Mouse (Mus musculus) cortical plate, adult 2 months (tissue): ENCODE measurements around the gene Tecr. TPM values are rescaled to one million over a fixed set of nuclear protein-coding genes. Genes with fewer than 3 reads are reported as not detected.

Source experiments
- H3K27ac ChIP-seq: fragments of 200-500 bp; 2 replicates; pipeline ENCODE4 v1.5.1; 2012; ENCODE audit warnings: low read length, control low read depth, inconsistent platforms; ENCODE audit not compliant: insufficient read depth
- H3K4me1 ChIP-seq: fragments of 200-500 bp; 2 replicates; pipeline ENCODE4 v1.6.1; 2011; ENCODE audit warnings: low read length; ENCODE audit not compliant: control insufficient read depth, insufficient read depth
- H3K4me3 ChIP-seq: fragments of 200-500 bp; 2 replicates; pipeline ENCODE4 v1.5.1; 2011; ENCODE audit warnings: mild to moderate bottlenecking, low read length, control low read depth; ENCODE audit not compliant: insufficient read depth
- CTCF ChIP-seq: fragments of 200-500 bp; IDR thresholded peaks from 2 replicates; pipeline ENCODE4 v1.5.1; 2011; ENCODE audit warnings: mild to moderate bottlenecking, control low read depth, low read length; ENCODE audit not compliant: insufficient read depth; ENCODE audit errors: extremely low read depth
- POLR2A ChIP-seq: fragments of 200-500 bp; IDR thresholded peaks from 2 replicates; pipeline ENCODE4 v1.6.1; 2011; ENCODE audit warnings: mild to moderate bottlenecking, low read length, control low read depth; ENCODE audit not compliant: insufficient read depth; ENCODE audit errors: extremely low read depth
- polyA plus RNA-seq: library from polyadenylated mRNA; depleted of rRNA; stranded (reverse); fragments of >200 nt; gene quantifications from 2 replicates; pipeline ENCODE4 v1.2.3, GENCODE M21; 2012

Tecr gene
- polyA plus RNA-seq, 1 experiment: 882 TPM

DNA sequence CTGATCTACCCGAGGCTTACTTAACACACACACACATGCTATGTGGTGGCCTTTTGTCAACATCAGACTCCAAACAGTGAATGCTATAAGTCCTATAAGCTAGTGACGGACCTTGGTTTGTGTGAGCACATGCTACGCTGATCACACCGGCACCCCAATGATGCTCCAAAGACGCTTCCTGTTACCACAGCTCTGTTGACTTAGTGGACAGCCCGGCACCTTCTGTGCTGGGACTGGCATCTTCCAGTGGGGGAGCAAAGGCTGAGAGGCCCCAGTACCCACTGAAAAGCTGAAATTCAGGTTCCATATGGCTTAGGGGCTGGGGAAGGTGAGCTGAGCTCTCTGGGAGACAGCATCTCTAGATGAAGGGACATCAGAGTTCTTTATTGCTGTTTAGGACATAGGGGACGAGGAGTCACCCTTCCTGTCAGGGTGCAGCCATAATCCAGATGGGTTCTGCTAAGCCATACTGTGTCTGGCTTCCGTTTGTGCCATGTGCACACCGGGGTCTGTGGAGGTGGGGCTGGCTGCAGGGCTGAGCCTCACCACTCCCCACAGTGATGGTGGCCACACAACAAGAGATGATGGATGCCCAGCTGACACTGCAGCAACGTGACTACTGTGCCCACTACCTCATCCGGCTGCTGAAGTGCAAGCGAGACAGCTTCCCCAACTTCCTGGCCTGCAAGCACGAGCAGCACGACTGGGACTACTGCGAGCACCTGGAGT, 37.3 kb downstream of the Tecr start:
- Histone ChIP-seq H3K27ac (no peak overlapping the region), H3K4me3 (no peak overlapping the region), H3K4me1 (peaks cover 10% of the 10 kb centered on the region)
- no peak for TF ChIP-seq CTCF
- no peak for TF ChIP-seq POLR2A

DNA sequence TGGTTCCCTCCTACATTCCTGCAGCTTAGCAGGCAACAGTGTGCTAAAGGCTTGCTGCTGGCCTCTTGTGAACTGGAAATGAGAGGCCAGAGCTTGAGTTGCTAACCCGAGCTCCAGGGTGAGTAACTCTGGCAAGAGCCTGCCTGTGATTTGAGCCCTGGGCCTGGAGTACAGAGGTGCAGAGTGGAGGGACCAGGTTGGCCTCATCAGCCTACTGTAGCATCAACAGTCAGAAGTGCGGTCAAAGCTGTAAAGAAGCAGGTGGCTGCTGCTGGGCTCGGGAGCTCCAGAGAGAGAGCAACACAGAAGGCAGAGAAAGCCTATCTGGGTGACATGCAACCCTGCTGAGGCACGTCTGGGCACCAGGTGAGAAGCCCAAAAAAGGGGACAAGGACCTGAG, 38.6 kb downstream of the Tecr start:
- Histone ChIP-seq H3K4me1 (peaks cover 6% of the 10 kb centered on the region), H3K4me3 (no peak overlapping the region), H3K27ac (no peak overlapping the region)
- TF ChIP-seq POLR2A: no peak
- no peak for TF ChIP-seq CTCF

DNA sequence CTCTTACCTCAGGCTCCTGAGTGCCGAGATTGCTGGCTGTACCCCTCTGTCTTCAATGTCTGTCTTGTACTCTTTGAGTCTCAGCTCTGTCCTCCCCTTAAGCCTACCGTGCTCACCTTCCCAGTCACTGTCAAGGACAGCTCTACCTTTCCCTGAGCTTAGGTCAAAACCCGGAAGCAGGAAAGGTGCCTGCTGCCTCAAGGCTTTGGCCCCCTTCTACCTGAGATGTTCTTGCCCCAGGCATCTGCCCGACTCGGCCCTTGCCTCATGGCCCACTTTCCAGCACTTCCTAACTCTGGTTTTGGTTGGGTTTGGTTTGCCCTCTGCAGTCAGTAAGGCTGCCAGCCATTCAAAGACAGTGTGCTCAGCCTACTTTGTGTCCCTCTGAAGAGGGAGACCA, 39.0 kb downstream of the Tecr start:
- TF ChIP-seq CTCF (no peak), POLR2A (no peak)

DNA sequence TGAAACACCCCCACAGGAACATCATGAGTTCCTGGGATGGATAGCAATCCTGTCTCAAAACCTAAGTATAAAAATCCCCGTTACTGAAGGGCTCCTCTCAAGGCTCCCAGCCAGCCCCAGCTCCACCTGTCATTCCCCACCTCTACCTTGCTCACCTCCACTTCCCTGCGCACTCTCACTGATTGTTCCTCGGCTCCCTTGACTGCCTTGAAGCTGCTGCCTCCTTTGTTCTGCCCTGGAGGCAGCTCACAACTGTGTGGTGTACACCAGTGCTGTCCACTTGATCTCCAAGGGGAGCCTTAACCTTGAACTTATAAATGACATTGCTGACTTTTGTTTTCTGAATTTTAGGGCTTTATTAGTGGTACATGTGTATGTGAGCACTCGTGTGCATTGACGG, 39.6 kb downstream of the Tecr start:
- peak overlapping the region; percentile 90; the same call in 1 of the 2 replicates for H3K4me3 ChIP-seq
- peaks cover 5% of the 10 kb centered on the region for H3K4me1 ChIP-seq
- no peak overlapping the region for H3K27ac ChIP-seq
- no peak for TF ChIP-seq CTCF
- no peak for TF ChIP-seq POLR2A

More for the DNA sequence above, 39.0 kb downstream of the Tecr start:
- H3K4me1 ChIP-seq: peaks cover 6% of the 10 kb centered on the region
- no peak overlapping the region for H3K4me3 ChIP-seq
- H3K27ac ChIP-seq: no peak overlapping the region

DNA sequence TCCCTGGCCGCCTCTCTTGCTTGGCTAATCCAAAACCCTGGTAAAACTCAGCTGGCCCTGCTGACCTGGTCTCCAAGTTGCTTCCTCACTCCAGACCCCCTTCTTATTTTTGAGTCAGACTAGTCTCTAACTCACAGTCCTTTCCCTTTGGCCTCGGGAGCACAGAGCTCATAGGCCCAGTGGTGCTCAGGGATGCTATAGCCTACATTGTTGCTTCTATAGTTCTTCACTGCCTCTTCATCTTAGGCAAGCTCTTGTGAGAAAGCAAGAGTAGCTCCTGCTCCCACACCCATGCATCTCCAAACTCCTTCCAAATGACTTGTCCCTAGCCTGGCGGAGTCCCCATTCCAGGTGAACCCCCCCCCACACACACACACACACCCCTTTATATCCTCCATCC, 40.1 kb downstream of the Tecr start:
- H3K4me1 ChIP-seq: peaks cover 5% of the 10 kb centered on the region
- TF ChIP-seq POLR2A (no peak), CTCF (no peak)
- no peak overlapping the region for H3K27ac ChIP-seq
- H3K4me3 ChIP-seq: peak overlapping the region; percentile 90

DNA sequence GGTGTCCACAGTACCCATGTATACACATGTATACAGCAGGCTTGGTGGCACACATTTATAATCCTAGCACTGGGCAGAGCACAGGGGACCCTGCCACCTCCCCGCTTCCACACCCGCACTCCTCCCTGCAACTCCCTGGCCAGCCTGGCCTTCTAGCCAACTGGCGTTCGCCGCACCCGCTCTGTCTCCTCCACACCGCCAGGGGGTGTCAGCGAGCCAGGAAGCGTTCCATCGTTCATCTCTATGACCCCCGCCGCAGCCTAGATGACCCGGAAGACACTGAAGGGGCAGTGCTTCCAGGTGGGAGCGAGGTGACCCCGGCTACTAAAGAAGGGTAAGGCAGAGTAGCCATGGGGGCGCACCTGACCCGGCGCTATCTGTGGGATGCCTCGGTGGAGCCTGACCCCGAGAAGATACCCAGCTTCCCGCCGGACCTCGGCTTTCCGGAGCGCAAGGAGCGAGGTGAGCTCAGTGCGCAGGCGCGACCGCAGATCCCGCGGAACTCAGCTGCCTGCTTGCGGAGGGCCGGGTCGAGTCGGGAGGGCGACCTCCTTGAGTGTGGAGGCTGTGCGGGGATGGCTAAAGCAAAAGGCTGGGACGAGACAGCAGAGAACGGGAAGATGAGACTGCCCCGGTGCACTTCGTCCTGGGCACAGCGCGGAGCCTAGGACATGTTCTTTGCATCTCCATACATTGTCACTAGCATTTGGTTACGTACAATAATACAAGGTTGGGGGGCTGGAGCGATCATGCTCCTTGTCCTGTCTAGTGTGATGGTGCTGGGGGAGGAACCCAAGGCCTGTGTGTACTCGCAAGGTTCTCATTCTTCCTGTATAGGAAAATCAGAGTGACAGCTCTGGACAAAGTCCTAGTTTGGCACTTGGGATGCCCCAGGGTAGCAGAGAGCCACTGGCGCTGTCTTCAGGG, 41.0 kb downstream of the Tecr start, which contains the start of gene Ndufb7:
Ndufb7 (plus strand) TSS at position 203 of the 927 bp plus-strand sequence.
- Histone ChIP-seq H3K27ac (peak within 1 kb of the TSS; percentile 83), H3K4me3 (peak within 1 kb of the TSS; percentile 90), H3K4me1 (peaks cover 5% of the 10 kb centered on the region)
- TF ChIP-seq CTCF: peak; percentile 82
- peak; percentile 63; the same call in 1 of the 2 replicates for TF ChIP-seq POLR2A

DNA sequence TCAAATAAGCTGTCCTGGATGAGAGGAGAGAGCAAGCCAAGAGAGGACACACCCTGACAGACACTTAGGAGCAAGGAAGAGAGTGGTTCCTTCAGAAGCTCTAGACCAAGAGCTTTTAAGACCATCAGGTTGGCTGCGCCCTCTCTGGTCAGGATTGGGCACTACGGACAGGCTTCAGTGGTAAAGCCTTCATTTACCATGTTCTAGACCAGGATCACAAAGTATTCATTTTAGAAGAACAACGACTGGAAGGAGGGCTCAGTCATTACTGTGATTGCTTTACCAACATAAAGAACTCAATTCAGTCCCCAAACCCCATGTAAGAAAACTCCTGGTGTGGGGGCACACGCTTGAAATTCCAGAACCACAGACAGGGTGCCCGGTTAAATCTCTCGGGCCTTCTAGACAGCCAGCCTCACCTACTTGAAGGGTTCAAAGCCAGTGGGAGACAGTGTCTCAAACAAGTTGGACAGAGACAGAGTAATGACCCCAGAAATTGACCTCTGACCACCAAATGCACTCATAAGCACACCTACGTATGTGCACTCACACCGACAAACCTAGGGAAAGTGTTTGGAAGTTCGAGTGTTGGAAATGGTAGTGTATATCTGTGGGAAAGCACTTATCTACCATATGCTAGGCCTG, 41.9 kb downstream of the Tecr start:
- peaks cover 5% of the 10 kb centered on the region for H3K4me1 ChIP-seq
- TF ChIP-seq POLR2A: no peak
- TF ChIP-seq CTCF: no peak
- no peak overlapping the region for H3K4me3 ChIP-seq

DNA sequence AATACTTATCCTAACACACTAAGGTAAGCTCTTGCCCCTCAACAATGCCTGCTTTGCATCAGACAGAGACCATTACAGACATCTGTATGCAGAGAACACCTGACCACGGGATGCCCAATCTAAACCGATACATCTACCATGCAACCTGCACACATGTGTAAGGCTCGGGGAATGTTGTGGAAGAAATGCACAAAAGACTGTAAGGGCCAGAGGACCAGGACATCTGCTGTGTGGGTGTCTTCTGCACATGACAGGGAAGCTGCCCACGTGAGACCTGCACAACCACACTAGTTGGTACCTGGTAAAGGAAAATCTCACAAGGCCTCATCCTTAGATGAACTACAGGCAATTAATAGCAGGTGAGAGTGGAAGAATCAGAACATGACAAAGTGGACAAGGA, 44.5 kb downstream of the Tecr start:
- no peak overlapping the region for H3K27ac ChIP-seq
- TF ChIP-seq CTCF: no peak
- TF ChIP-seq POLR2A: no peak
- H3K4me3 ChIP-seq: no peak overlapping the region
- peaks cover 2% of the 10 kb centered on the region for H3K4me1 ChIP-seq

More for the DNA sequence above, 41.9 kb downstream of the Tecr start:
- H3K27ac ChIP-seq: no peak overlapping the region

DNA sequence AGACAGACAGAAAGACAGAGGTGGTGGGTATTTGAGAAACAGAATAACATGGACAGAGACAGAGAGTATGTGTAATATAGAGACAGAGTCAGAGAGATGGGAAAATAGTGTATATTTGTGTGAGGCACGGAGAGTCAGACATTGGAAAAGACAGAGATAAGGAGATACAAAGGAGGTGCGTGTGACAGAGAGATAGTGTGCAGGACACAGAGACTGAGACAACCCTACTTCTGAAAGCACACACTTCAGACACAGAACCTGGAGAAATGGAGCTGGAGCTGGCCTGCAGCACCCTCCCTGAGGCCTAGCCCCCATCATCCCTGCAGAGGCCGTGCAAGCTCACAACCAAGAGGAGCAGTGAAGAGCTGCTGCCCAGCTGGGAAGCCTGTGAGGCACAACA, 45.1 kb downstream of the Tecr start:
- Histone ChIP-seq H3K4me3 (no peak overlapping the region), H3K4me1 (no peaks in the 10 kb centered on the region; the same call in 1 of the 2 replicates), H3K27ac (no peak overlapping the region)
- no peak for TF ChIP-seq CTCF
- TF ChIP-seq POLR2A: no peak

DNA sequence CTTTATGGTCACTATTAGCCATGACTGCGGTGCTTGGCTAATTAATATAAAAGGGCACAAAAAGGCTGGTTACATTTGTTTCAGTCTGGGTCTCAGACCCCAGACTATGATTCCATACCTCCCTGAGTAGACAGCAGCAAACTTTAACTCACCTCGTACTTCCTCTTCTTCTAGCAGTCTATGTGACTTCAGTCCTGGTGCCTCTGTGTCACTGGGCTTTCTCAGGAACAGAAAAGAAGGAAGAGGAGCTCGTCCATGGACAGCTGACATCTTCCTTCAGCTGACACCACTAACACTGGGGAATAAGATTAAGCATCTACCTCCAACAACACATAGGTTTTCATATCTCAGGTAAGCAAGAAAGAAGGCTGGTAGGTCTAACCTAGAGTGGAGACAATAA, 72.0 kb downstream of the Tecr start, which contains the start of gene Olfr370:
Olfr370 (plus strand) TSS at position 45 of the 400 bp plus-strand sequence.
- H3K4me3 ChIP-seq: no peak within 1 kb of the TSS
- H3K27ac ChIP-seq: no peak within 1 kb of the TSS
- no peak for TF ChIP-seq CTCF
- TF ChIP-seq POLR2A: no peak
- no peaks in the 10 kb centered on the region for H3K4me1 ChIP-seq
